Mouse (Mus musculus): ENCODE data around the gene Lhfp.
A peak's percentile ranks its signal among the peaks of the same experiment; 100 is the strongest.

Lhfp gene

DNA sequence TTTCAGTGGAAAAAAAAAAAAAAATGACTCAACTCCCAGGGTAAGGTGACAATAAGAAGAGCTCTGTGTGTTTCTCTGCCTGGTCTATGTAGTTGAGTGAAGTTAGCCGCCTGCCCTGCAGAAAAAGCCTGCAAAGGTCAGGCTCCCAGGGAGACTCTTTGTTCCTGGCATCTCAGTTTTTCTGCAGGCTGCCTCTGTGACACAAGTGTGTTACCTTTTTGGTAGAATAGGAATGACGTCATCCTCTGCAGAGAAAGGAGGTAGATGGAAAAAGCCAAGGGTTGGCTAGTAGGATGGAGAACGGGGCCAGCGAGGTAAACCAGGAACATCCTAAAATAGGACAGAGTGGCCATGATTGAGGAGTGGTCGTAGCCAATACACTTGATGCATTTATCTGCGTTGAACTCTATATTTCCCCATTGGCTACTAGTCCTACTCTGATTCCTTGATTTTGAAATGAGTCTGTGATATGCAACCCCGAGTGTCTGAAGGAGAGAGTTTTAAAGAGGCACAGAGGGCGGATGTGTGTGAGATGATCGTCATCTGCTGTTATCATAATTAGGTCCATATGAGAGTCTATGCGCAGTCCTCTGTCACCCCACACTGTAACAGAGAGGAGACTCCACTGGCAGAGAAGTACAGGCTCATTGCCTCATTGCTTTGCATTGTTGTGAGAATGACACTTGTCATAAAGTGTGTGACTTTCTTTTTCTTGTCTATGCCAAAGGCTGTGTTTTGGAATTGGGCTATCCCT is 132.2 kb downstream of the Lhfp start:
- DNase-seq, result no peak

DNA sequence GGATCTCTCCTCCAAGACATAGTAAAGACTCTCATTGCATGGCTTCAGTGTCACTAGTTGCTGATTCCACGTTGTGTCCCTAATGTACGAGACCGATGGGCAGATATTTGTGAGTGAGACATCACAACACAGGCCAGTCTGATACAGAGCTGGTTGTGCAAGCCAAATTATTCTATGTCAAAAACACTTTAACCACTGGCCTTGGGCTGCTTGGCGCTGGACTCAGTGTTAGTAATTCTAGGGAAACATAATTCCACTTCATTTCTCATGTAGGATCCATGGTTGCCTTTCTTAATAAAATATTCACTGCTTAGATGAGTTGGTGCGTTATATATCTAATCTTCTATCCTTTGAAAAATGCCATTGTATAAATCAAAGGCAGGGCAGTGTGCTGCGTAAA is 138.6 kb downstream of the Lhfp start:
- no peak for DNase-seq

DNA sequence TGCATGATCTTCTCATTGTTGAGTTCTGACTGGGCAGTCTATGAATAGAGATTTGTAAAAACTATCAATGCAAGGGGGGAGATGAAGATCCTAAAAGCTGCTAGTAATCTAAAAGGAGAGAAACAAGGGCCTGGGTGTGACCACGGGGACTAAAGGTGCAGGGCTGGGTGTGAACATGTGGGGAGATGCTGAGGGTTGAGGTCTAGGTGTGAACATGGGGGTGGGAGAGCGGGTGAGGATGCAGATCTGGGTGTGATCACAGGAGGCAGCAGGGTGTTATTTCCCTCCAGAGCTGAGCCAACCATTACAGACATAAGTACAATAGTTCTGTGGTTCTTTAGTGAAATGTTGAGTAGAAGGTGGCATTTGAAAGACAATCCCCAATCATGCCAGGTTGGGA is 144.1 kb downstream of the Lhfp start:
- no peak for DNase-seq

DNA sequence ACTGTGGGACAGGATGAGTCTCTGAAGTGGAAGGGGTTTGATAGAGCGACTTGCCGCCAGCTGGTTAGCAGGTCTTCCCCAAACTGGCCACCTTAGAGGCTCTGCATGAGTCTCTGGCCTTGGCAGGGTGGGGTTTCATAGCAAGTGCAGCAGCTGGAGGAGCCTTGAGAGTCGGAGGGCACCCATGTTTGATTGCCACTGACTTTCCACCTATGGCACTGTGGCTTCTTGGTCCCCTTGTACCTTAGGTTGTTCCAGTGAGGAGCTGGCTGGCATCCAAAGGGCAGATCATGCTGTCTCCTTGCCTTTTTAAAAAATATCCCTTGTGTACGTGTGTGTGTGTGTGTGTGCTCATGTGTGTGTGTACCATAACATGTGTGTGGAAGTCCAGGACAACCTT is 152.1 kb downstream of the Lhfp start:
- DNase-seq, result no peak

- no peak for DNase-seq
Measured at GRCm38 (mm10) chr3:53195666-53196107, 154.4 kb downstream of the Lhfp start.

DNA sequence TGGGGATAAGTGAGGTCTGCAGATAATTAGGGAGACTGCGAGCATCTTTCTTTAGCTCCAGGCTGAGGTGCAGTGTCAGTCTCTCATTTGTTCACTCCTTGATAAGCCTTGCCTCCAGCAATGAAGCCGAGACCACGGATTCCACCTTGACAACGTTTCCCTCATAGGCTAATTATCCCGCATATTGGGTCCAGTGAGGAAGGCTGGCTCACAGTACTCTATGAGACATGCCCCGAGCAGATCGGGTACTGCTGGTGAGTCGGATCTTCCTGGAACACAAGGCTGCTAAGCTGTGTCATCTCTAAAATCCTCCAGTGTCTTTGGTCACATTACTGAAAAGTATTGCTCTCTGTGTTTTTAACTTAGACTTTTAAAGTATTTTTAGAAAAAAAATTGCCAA is 158.8 kb downstream of the Lhfp start:
- DNase-seq, result no peak

GRCm38 (mm10) chr3:53200853-53201252 is 159.5 kb downstream of the Lhfp start:
- no peak for DNase-seq

DNA sequence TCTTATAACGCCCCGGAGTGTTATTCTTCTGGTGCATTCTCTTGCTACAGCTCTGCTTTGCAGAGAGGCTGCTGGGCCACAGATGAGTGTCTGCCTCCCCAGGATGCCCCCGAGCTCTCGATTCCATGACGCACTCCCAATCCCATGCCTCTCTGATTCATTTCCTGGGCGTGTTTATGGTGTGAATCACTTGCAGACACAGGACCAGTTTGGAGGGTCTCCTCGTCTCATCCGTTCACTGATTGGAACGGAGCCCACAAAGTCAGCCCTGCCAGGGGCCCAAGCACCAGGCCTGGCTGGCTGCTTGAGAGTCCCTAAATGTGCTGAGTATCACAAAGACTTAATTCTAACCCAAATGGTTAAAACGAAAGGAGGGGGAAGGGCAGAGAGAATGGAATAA is 160.3 kb downstream of the Lhfp start:
- no peak for DNase-seq

DNA sequence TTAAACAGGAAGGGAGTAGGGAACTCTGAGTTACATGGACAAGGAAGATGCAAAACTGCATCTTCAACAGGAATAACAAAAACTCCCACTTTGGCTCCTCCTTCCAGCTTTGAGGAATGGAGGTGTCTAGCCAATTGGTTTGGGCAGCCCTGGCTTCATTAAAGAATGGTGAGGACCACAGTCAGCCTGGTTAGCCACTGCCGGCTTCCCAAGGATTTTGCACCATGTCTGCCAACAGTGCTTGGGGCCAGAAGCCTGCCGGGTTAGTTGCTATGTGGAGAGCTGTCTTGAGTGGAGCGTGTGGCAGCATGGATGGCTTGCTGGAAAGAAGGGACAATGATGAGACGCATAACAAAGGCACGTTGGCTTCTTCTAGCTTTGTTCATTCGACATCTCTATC is 160.9 kb downstream of the Lhfp start:
- DNase-seq, result no peak

GRCm38 (mm10) chr3:53202698-53203097 is 161.4 kb downstream of the Lhfp start:
- DNase-seq, result no peak

DNA sequence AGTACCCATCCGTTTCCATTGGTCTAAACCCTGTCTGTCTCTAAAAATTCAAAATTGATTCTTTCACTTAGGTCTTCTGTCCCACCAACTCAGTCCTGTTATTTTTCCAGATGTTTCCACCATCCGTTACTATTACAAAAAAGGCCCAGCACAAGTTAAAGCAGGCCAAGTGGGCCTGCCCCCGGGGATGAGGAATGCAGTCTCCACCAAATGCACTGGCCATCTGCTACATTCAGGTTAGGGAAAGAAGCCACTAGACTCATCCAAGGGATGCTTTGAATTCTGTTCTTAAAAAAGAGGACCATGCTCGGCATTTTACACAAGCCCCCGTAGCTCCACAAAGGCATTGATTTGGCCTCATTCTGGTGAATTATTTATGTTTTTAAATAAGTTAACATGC is 162.3 kb downstream of the Lhfp start:
- no peak for DNase-seq

DNA sequence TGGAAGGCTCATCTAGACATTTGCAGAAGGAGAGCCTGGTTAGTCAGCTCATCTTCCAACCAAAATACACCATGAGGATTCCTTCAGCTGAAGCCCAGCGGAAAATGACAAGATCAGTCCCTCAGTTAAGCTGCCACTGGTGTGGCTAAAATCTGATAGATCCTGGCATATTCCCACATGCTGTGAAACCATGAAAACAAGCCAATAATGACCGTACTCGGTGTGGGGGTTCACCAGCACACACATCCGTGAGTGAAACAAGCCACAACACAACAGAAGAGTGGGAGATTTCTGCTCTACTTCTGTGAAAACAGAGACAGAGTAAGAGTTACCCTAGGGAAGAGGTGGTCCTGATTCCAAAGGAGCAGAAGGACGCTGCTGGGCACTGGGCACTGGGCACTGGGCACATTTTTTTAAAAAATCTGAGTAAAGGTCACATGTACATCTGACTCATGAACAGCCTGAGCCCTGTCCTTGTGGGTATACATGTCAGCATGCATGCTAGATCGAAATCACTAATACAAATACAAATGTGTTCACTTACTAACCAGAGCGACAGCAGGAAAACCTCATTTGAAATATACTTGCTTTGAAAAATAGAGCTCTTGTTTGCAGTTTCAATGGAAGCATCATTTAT is 163.1 kb downstream of the Lhfp start:
- no peak for DNase-seq

DNA sequence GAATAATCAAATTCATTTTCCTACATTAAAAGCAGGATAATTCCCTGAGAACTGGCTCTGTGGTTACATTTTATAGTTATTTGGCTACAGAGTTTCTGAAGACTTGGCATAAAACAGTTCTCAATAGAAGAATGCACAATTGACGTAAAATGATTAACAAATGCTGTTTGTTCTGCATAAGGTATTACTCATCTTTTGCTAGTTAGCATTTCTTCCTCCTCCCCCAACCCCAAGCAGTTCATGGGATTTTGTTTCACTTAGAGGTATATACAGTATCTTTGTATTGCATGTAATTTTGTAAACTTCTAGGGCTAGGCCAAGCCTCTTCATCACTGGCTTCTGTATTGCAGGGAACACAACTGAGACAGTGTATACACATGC is 163.6 kb downstream of the Lhfp start:
- no peak for DNase-seq

GRCm38 (mm10) chr3:53205706-53206105 is 164.4 kb downstream of the Lhfp start:
- no peak for DNase-seq

GRCm38 (mm10) chr3:53206509-53207224 is 165.3 kb downstream of the Lhfp start:
- no peak for DNase-seq

GRCm38 (mm10) chr3:53207225-53207528 is 165.8 kb downstream of the Lhfp start:
- no peak for DNase-seq

- peak in 1 of 2 experiments; percentile 9 for DNase-seq
Measured at GRCm38 (mm10) chr3:53210691-53211526, 169.6 kb downstream of the Lhfp start.

DNA sequence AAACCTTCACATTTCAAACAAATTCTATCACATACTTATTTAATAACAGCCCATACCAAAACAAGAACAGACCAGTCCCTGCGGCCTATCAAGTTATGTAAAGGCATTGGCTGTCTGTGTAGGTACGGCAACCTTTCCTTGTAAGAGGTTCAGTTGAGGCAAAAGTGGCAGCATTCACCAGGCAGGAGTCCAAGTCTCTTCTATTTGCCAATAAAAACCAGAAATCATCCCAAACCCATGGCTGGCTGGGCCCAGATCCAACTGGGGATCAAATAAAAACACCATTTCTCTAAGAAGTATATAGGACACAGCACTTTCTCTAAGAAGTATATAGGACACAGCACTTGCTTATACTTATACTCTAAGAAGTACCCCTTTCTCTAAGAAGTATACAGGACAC is 171.3 kb downstream of the Lhfp start:
- no peak for DNase-seq

DNA sequence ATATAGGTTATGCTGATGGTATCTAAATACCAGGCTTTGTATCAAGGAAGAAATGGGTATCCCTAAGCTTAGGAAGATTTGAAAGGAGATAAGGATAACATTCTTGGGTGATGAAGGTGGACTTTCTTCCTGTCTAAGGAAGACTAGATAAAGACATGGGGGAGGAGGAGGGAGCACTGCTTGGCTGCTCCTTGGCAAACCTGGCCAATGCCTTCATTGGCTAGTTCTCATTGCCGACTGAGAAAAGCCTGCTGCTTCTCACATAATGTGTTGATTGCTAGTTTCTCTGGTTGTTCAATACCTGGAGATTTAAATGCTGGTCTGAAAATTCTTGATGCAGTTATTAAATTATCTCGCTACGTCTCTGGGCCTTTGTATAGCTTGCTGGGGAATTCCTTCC is 172.0 kb downstream of the Lhfp start:
- DNase-seq, result no peak

GRCm38 (mm10) chr3:53213746-53214271 is 172.5 kb downstream of the Lhfp start:
- DNase-seq, result no peak

- DNase-seq, result no peak
Measured at GRCm38 (mm10) chr3:53214386-53214785, 173.1 kb downstream of the Lhfp start.

- DNase-seq, result no peak
Measured at GRCm38 (mm10) chr3:53217697-53218096, 176.4 kb downstream of the Lhfp start.

All from kidney, adult 8-10 months (tissue).